Mouse (Mus musculus) hindbrain, embryonic 12.5 days (tissue): ENCODE measurements around the gene Ago4. TPM values are rescaled to one million over a fixed set of nuclear protein-coding genes. Genes with fewer than 3 reads are reported as not detected.

Source experiments
- ATAC-seq: fragments of 200-750 bp; cut with Nextera tagmentation; 2 replicates; pipeline ENCODE4 v1.8.0; 2017; ENCODE audit warnings: moderate TSS enrichment; ENCODE audit not compliant: low FRiP score
- H3K27ac ChIP-seq: fragments of 300-500 bp; sonication (generic); 2 replicates; pipeline ENCODE4 v1.5.1; 2016; ENCODE audit warnings: mild to moderate bottlenecking
- H3K27me3 ChIP-seq: fragments of 300-500 bp; sonication (generic); 2 replicates; pipeline ENCODE4 v1.6.1; 2016; ENCODE audit warnings: mild to moderate bottlenecking
- H3K36me3 ChIP-seq: fragments of 300-500 bp; sonication (generic); 2 replicates; pipeline ENCODE4 v1.6.1; 2016; ENCODE audit warnings: mild to moderate bottlenecking
- H3K4me1 ChIP-seq: fragments of 300-500 bp; sonication (generic); 2 replicates; pipeline ENCODE4 v1.6.1; 2016
- H3K4me2 ChIP-seq: fragments of 300-500 bp; sonication (generic); replicated peaks from 2 replicates; pipeline ENCODE4 v1.6.1; 2016; ENCODE audit warnings: mild to moderate bottlenecking
- H3K4me3 ChIP-seq: fragments of 300-500 bp; sonication (generic); 2 replicates; pipeline ENCODE4 v1.5.1; 2016; ENCODE audit warnings: mild to moderate bottlenecking
- H3K9ac ChIP-seq: fragments of 300-500 bp; sonication (generic); 2 replicates; pipeline ENCODE4 v1.6.1; 2016; ENCODE audit warnings: mild to moderate bottlenecking, moderate library complexity
- H3K9me3 ChIP-seq: fragments of 300-500 bp; sonication (generic); replicated peaks from 2 replicates; pipeline ENCODE4 v1.6.1; 2016; ENCODE audit warnings: mild to moderate bottlenecking
- WGBS: fragments of 180-500 bp; shearing (Covaris S2); methylation state at CpG from one replicate; pipeline ENCODE4 v1.1.7; 2016; 5-methylcytosine and 5-hydroxymethylcytosine counted together
- polyA plus RNA-seq: library from polyadenylated mRNA; unstranded; fragments of >200 nt; fragmentation: Nextera tagmentation; extraction: Ambion mirVana; gene quantifications from 2 replicates; pipeline ENCODE4 v1.2.1, GENCODE M21; 2016

Ago4 gene
- polyA plus RNA-seq, 1 experiment from 2014 or later: 8.2 TPM

DNA sequence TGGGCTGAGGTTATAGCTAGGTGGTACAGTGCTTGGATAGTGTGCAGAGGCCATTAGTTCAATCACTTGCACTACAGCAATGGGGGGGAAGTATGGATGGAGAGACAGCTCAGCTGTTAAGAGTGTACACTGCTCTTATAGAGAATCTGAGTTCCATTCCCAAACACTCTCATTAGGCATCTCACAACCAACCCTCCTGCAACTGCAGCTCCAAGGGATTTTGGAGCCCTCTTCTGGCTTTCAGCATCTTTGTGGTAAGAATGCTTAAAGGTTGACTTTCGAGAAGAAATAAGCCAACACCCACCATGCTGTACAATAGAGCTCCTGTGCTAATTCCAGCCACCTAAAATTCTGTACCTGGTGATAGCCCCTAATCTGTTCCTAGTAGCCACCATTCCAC lies 47.1 kb downstream of the Ago4 start:
- Histone ChIP-seq H3K27ac (no peak overlapping the region), H3K27me3 (no peaks in the 10 kb centered on the region), H3K9ac (no peak overlapping the region), H3K4me3 (no peak overlapping the region), H3K4me1 (no peaks in the 10 kb centered on the region), H3K9me3 (no peaks in the 10 kb centered on the region), H3K36me3 (peaks cover 9% of the 10 kb centered on the region), H3K4me2 (no peak overlapping the region)
- WGBS: 59% methylated on average over 1 of the region's 1 CpGs
- no peak for ATAC-seq

DNA sequence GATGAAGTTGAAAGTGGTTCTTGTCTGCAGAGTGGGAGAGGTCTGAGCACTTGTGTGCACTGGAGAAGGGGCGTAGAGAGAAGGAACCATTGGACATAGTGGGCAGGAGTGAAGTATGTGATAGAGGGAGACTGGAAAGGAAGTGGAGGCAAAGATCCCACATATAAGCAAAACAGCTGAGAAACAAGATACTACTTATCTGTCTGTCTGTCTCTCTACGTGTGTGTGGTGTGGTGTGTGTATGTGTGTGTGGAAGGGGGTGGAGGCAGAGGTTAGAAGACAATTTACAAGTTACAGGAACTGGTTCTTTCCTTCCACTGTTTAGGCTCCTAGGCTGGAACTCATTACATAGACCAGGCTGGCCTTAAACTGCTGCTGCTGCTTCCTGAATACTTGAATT lies 48.2 kb downstream of the Ago4 start:
- no peaks in the 10 kb centered on the region for H3K9me3 ChIP-seq
- H3K36me3 ChIP-seq: 0 out of 2 replicates have a peak, but pooled peaks cover 2% of the 10 kb centered on the region
- 87% methylated on average over 2 of the region's 2 CpGs for WGBS
- H3K27me3 ChIP-seq: no peaks in the 10 kb centered on the region
- H3K4me3 ChIP-seq: no peak overlapping the region
- no peak overlapping the region for H3K4me2 ChIP-seq
- no peak for ATAC-seq
- no peak overlapping the region for H3K9ac ChIP-seq
- H3K4me1 ChIP-seq: no peaks in the 10 kb centered on the region
- H3K27ac ChIP-seq: no peak overlapping the region

DNA sequence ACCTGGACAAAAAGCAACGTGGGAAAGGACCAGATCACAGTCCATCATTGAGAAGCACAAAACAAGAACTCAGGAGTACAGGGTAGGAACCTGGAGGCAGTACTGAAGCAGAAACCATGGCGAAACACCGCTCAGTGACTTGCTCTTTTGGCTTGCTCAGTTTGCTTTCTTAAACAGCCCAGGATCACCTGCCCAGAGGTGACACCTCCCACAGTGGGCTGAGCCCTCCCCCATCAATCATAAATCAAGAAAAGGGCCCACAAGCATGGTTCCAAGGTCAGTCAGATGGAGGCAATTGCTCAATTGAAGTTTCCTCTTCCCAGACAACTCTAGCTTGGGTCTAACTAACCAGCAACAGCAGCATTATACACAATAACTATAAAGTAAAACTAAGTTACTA lies 49.4 kb downstream of the Ago4 start:
- no peak overlapping the region for H3K9ac ChIP-seq
- no peak overlapping the region for H3K4me3 ChIP-seq
- ATAC-seq: no peak
- no peaks in the 10 kb centered on the region for H3K36me3 ChIP-seq
- H3K27ac ChIP-seq: no peak overlapping the region
- H3K4me1 ChIP-seq: no peaks in the 10 kb centered on the region
- no peaks in the 10 kb centered on the region for H3K9me3 ChIP-seq
- no peaks in the 10 kb centered on the region for H3K27me3 ChIP-seq
- no peak overlapping the region for H3K4me2 ChIP-seq
- 88% methylated on average over 3 of the region's 3 CpGs for WGBS

DNA sequence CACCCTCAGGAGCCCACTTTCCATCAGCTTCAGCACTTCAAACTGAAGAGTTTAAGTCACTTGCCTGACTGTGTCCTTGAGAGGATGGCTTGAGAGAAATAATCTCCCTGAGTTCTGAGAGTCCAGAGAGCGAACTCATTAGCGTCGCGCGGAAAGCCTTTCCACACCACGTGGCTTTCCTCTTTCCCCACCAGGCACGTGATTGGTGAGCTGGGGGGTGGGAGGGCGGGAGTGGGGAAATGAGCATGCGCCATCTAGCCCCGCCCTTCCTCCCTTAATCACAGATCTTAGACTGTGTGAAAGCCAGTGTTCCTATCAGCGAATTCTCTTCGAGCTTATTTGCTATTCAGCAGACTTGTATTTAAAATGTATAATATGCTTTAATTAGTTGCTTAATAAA lies 50.3 kb downstream of the Ago4 start:
- no peaks in the 10 kb centered on the region for H3K36me3 ChIP-seq
- no peaks in the 10 kb centered on the region for H3K9me3 ChIP-seq
- H3K9ac ChIP-seq: no peak overlapping the region
- no peaks in the 10 kb centered on the region for H3K4me1 ChIP-seq
- no peak overlapping the region for H3K4me2 ChIP-seq
- no peaks in the 10 kb centered on the region for H3K27me3 ChIP-seq
- no peak overlapping the region for H3K4me3 ChIP-seq
- no peak for ATAC-seq
- H3K27ac ChIP-seq: no peak overlapping the region
- 79% methylated on average over 12 of the region's 12 CpGs for WGBS

DNA sequence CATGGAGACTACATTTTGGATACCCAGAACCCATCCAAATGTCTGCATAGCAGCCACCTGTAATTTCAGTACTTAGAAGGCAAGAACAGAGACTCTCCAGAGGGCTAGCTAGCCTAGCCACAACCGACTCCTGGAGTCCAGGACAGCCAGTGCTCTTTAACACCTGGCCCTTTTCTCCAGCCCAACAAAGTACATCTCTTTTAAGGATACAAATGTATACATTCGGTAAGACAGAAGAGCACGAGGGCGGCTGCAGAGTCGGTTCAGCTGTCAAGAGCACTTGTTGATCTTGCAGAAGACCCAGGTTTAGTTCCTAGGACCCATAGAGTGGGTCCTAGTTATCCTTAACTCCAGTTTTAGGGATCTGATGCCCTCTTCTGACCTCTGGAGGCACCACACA lies 51.8 kb downstream of the Ago4 start:
- no peak overlapping the region for H3K27ac ChIP-seq
- no peaks in the 10 kb centered on the region for H3K4me1 ChIP-seq
- ATAC-seq: no peak

DNA sequence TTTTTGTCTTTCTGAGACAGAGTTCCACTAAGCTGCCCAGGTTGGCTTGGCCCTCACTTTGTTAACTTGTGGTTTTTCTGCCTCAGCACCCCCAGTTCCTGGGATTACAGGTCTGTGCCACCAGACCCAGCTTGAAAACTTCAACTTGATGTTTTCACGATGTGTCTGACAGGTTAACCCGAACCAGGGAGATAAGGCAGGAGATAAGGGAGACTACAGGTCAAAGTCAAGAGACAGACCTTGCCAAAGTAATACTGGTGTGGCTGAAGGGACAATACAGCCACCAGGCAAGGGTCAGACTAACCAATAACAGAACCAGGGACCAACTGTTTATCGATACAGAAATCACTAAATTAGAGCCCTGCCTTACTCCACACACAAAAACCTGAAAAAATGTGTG lies 53.0 kb downstream of the Ago4 start:
- no peaks in the 10 kb centered on the region for H3K36me3 ChIP-seq
- no peak for ATAC-seq
- no peak overlapping the region for H3K9ac ChIP-seq
- H3K4me2 ChIP-seq: no peak overlapping the region
- 80% methylated on average over 3 of the region's 3 CpGs for WGBS
- no peak overlapping the region for H3K4me3 ChIP-seq
- no peak overlapping the region for H3K27ac ChIP-seq
- no peaks in the 10 kb centered on the region for H3K9me3 ChIP-seq
- no peaks in the 10 kb centered on the region for H3K4me1 ChIP-seq
- no peaks in the 10 kb centered on the region for H3K27me3 ChIP-seq

More for the DNA sequence above, 51.8 kb downstream of the Ago4 start:
- Histone ChIP-seq H3K9ac (no peak overlapping the region), H3K4me2 (no peak overlapping the region), H3K9me3 (no peaks in the 10 kb centered on the region), H3K27me3 (no peaks in the 10 kb centered on the region), H3K36me3 (no peaks in the 10 kb centered on the region), H3K4me3 (no peak overlapping the region)
- 97% methylated on average over 5 of the region's 5 CpGs for WGBS

GRCm38 (mm10) chr4:126473031-126473430 lies 60.2 kb downstream of the Ago4 start:
- H3K27me3 ChIP-seq: no peaks in the 10 kb centered on the region
- no peak overlapping the region for H3K4me3 ChIP-seq
- H3K4me2 ChIP-seq: no peak overlapping the region
- no peak overlapping the region for H3K9ac ChIP-seq
- H3K36me3 ChIP-seq: no peaks in the 10 kb centered on the region
- 56% methylated on average over 5 of the region's 5 CpGs for WGBS
- no peak for ATAC-seq
- no peaks in the 10 kb centered on the region for H3K9me3 ChIP-seq
- no peak overlapping the region for H3K27ac ChIP-seq
- H3K4me1 ChIP-seq: no peaks in the 10 kb centered on the region

DNA sequence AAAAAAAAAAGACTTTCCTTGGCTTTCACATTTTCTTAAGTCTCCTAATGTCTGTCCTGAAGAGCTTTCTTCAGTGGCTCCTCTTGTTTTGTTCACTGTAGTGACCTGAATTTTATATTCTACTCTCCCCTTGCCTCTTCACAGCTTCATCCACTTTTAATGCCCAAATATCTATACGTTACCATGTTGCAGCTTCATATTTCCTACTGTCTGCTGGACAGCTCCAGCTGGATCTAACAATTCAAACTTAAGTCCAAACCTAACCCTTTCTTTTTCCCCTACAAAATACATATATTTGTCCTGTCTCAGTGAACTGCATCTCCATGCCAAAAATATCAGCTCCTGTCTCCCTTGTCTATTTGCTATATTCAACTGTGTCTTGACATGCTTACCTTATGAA lies 63.9 kb downstream of the Ago4 start:
- Histone ChIP-seq H3K4me2 (no peak overlapping the region), H3K4me3 (no peak overlapping the region), H3K27me3 (no peaks in the 10 kb centered on the region), H3K27ac (no peak overlapping the region), H3K9me3 (no peaks in the 10 kb centered on the region), H3K9ac (peak overlapping the region; percentile 98; the same call in 1 of the 2 replicates), H3K36me3 (no peaks in the 10 kb centered on the region), H3K4me1 (peaks cover 32% of the 10 kb centered on the region)
- 81% methylated on average over 1 of the region's 1 CpGs for WGBS
- no peak for ATAC-seq

DNA sequence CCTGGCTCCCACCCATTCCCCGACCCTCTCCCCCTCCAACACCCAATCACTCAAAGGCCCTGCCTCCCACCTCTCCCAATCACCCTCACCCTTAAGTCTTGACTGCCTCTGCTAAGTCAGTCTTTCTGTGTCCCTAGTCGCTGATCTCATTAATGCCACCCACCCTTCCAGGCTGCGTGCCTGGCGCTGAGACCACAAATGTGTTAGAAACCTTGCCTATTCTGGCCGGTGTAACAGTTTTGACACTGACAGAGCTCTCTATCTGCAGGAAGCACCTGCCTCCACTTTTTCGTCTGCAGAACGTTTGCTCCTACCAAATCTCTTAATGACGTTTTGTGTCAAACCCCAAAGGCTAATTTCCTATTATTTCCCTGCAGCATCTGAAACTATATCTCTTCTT lies 64.3 kb downstream of the Ago4 start:
- 10% methylated on average over 8 of the region's 8 CpGs for WGBS
- peak overlapping the region; percentile 98 for H3K9ac ChIP-seq
- 0 out of 2 replicates have a peak, but pooled peaks have one; percentile 41 for ATAC-seq
- H3K36me3 ChIP-seq: no peaks in the 10 kb centered on the region
- H3K4me3 ChIP-seq: peak overlapping the region; percentile 91
- H3K4me2 ChIP-seq: peak overlapping the region; percentile 62
- H3K4me1 ChIP-seq: peaks cover 36% of the 10 kb centered on the region
- H3K9me3 ChIP-seq: no peaks in the 10 kb centered on the region
- no peaks in the 10 kb centered on the region for H3K27me3 ChIP-seq
- peak overlapping the region; percentile 99 for H3K27ac ChIP-seq

- H3K36me3 ChIP-seq: no peaks in the 10 kb centered on the region
- no peaks in the 10 kb centered on the region for H3K9me3 ChIP-seq
- peak within 1 kb of the TSS; percentile 91 for H3K4me3 ChIP-seq
- H3K4me1 ChIP-seq: peaks cover 41% of the 10 kb centered on the region
- H3K27me3 ChIP-seq: no peaks in the 10 kb centered on the region
- peak within 1 kb of the TSS; percentile 98 for H3K9ac ChIP-seq
- peak; percentile 80 for ATAC-seq
- peak within 1 kb of the TSS; percentile 62 for H3K4me2 ChIP-seq
- under 1% methylated on average over 54 of the region's 55 CpGs for WGBS
- H3K27ac ChIP-seq: peak within 1 kb of the TSS; percentile 99
These were observed 64.9 kb downstream of the Ago4 start, which contains the start of gene Ago1 for GRCm38 (mm10) chr4:126468285-126468901. Ago1 (minus strand) TSS chr4:126468583.

- ATAC-seq: peak; percentile 67
- Histone ChIP-seq H3K4me1 (peaks cover 43% of the 10 kb centered on the region), H3K4me2 (peak overlapping the region; percentile 62), H3K27ac (peak overlapping the region; percentile 99), H3K36me3 (no peaks in the 10 kb centered on the region), H3K4me3 (peak overlapping the region; percentile 91), H3K9me3 (no peaks in the 10 kb centered on the region), H3K27me3 (no peaks in the 10 kb centered on the region), H3K9ac (peak overlapping the region; percentile 98)
- under 1% methylated on average over 25 of the region's 25 CpGs for WGBS
These were observed 65.5 kb downstream of the Ago4 start for GRCm38 (mm10) chr4:126467721-126468284.

- Histone ChIP-seq H3K36me3 (no peaks in the 10 kb centered on the region), H3K4me1 (peaks cover 55% of the 10 kb centered on the region), H3K27me3 (no peaks in the 10 kb centered on the region), H3K27ac (peak overlapping the region; percentile 99), H3K4me3 (peak overlapping the region; percentile 91), H3K9ac (peak overlapping the region; percentile 66), H3K9me3 (no peaks in the 10 kb centered on the region), H3K4me2 (peak overlapping the region; percentile 62)
- WGBS: 10% methylated on average over 8 of the region's 8 CpGs
- ATAC-seq: peak; percentile 9; the same call in 1 of the 2 replicates
These were observed 67.0 kb downstream of the Ago4 start for GRCm38 (mm10) chr4:126466251-126466750.

DNA sequence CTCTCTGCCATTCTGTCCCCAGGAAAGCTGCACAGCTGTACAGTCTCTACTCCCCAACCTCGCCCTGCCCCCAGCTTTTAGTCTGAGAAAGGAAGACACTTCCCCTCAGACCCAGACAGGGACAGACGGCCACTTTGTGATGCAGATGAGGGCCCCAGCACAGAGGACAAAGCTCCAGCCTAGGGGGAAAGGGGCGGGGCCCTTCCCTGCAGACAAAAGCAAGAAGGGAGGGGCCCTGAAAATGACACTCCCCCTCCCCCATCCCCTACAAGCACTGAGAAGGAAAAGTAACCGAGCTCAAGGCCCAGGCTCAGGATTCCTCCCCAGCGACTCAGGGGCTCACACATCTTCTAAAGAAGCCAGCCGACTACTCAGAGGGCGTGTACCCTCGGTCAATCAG lies 67.4 kb downstream of the Ago4 start:
- Histone ChIP-seq H3K36me3 (peaks cover under 1% of the 10 kb centered on the region), H3K9ac (peak overlapping the region; percentile 66), H3K4me3 (peak overlapping the region; percentile 91), H3K27ac (peak overlapping the region; percentile 99), H3K4me1 (peaks cover 55% of the 10 kb centered on the region), H3K4me2 (peak overlapping the region; percentile 62), H3K9me3 (no peaks in the 10 kb centered on the region), H3K27me3 (no peaks in the 10 kb centered on the region)
- 3% methylated on average over 8 of the region's 8 CpGs for WGBS
- peak; percentile 73 for ATAC-seq
